Mouse (Mus musculus): Measurements from ENCODE around the gene Pdha2. TPM values are rescaled to one million over a fixed set of nuclear protein-coding genes. Genes with fewer than 3 reads are reported as not detected.

Pdha2 gene
- polyA plus RNA-seq, 2 experiments, result not detected

DNA sequence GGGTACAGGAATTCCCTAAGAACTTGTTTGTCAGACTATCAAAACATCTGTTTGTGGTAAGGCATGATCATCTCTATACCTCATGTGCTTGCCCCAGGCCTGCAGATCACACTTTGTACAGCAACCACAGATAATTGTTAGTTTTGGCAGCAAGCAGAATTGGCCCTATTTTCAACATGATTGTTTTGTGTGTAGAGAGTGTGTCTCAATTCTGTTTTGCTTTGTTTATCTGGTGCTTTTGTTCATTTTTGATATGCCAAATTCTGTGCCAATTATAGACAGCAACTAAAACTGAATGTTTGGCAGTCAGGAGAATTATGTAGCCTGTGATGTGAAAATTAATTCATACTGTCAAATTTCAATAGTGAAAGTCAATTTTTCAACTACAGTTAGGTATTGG, 51.2 kb downstream of the Pdha2 start:
- H3K4me2 ChIP-seq (replicated peaks; ENCODE audit: low read depth, low read length, severe bottlenecking), result no peak overlapping the region
- DNase-seq (ENCODE audit: low spot score), result no peak
- no peaks in the 10 kb centered on the region for H3K36me3 ChIP-seq (ENCODE audit: control insufficient read depth, insufficient read depth, low read length)
- no peak for ATAC-seq (ENCODE audit: low FRiP score, low read depth)
- H3K27ac ChIP-seq (replicated peaks; ENCODE audit: low read depth, low read length), result no peak overlapping the region
- H3K9me3 ChIP-seq (ENCODE audit: control insufficient read depth, low read length), result no peaks in the 10 kb centered on the region
- H3K9ac ChIP-seq (ENCODE audit: low read depth, low read length, severe bottlenecking), result no peak overlapping the region
- TF ChIP-seq POLR2A (IDR thresholded peaks at IDR 0.05; ENCODE audit: borderline replicate concordance, extremely low read depth, insufficient read depth, insufficient read length), result no peak
- H3K4me1 ChIP-seq (ENCODE audit: control insufficient read depth, insufficient read depth, low read length), result no peaks in the 10 kb centered on the region
- no peaks in the 10 kb centered on the region for H3K27me3 ChIP-seq (ENCODE audit: control insufficient read depth, insufficient read depth, low read length)
- H3K4me3 ChIP-seq (replicated peaks; ENCODE audit: low read length), result no peak overlapping the region

All from limb, embryonic 14.5 days (tissue).